Mouse (Mus musculus) forebrain, embryonic 11.5 days (tissue): ENCODE results near the gene Sgms1. TPM values are rescaled to one million over a fixed set of nuclear protein-coding genes. Genes with fewer than 3 reads are reported as not detected.

ENCODE experiments used
- ATAC-seq: fragments of 200-750 bp; cut with Nextera tagmentation; replicated peaks from 2 replicates; pipeline ENCODE4 v1.8.0; 2017; ENCODE audit warnings: moderate TSS enrichment; ENCODE audit not compliant: low FRiP score
- DNase-seq: peaks from one replicate; pipeline ENCODE4 v3.0.0-alpha.2; 2017; ENCODE audit warnings: low spot score
- H3K27ac ChIP-seq: fragments of 300-500 bp; sonication (generic); 2 replicates; pipeline ENCODE4 v1.5.1; 2014; ENCODE audit warnings: low read depth, low read length
- H3K27me3 ChIP-seq: fragments of 300-500 bp; sonication (generic); 2 replicates; pipeline ENCODE4 v1.6.1; 2014; ENCODE audit warnings: mild to moderate bottlenecking, low read length, mixed read lengths; ENCODE audit not compliant: control insufficient read depth, insufficient read depth
- H3K36me3 ChIP-seq: fragments of 300-500 bp; sonication (generic); 2 replicates; pipeline ENCODE4 v1.6.1; 2014; ENCODE audit warnings: mild to moderate bottlenecking, low read length, moderate library complexity, mixed read lengths; ENCODE audit not compliant: control insufficient read depth, insufficient read depth
- H3K4me1 ChIP-seq: fragments of 300-500 bp; sonication (generic); replicated peaks from 2 replicates; pipeline ENCODE4 v1.6.1; 2014; ENCODE audit warnings: low read length, mixed read lengths; ENCODE audit not compliant: control insufficient read depth, insufficient read depth
- H3K4me2 ChIP-seq: fragments of 300-500 bp; sonication (generic); 2 replicates; pipeline ENCODE4 v1.6.1; 2014; ENCODE audit warnings: low read depth, mild to moderate bottlenecking, low read length, moderate library complexity, mixed read lengths; ENCODE audit not compliant: severe bottlenecking
- H3K4me3 ChIP-seq: fragments of 300-500 bp; sonication (generic); 2 replicates; pipeline ENCODE4 v1.5.1; 2014; ENCODE audit warnings: low read depth, low read length
- H3K9ac ChIP-seq: fragments of 300-500 bp; sonication (generic); 2 replicates; pipeline ENCODE4 v1.6.1; 2014; ENCODE audit warnings: low read length
- H3K9me3 ChIP-seq: fragments of 300-500 bp; sonication (generic); 2 replicates; pipeline ENCODE4 v1.6.1; 2016; ENCODE audit warnings: low read length, mixed read lengths; ENCODE audit not compliant: control insufficient read depth
- WGBS: fragments of 180-500 bp; shearing (Covaris S2); extraction: QIAGEN DNeasy Blood & Tissue Kit; methylation state at CpG from one replicate; pipeline ENCODE4 v1.1.7; 2014; 5-methylcytosine and 5-hydroxymethylcytosine counted together
- polyA plus RNA-seq: library from polyadenylated mRNA; unstranded; fragments of >200 nt; fragmentation: Nextera tagmentation; extraction: Ambion mirVana; gene quantifications from 2 replicates; pipeline ENCODE4 v1.2.1, GENCODE M21; 2014

Gene Sgms1
- polyA plus RNA-seq, 1 experiment from 2014 or later, result 17.8 TPM

- Histone ChIP-seq H3K4me3 (no peak overlapping the region), H3K27me3 (no peaks in the 10 kb centered on the region), H3K36me3 (no peaks in the 10 kb centered on the region), H3K4me1 (no peaks in the 10 kb centered on the region), H3K9me3 (no peaks in the 10 kb centered on the region), H3K4me2 (no peak overlapping the region), H3K9ac (no peak overlapping the region), H3K27ac (no peak overlapping the region)
- no peak for DNase-seq
- ATAC-seq, result no peak
- 95% methylated on average over 17 of the region's 17 CpGs for WGBS
Observed at GRCm38 (mm10) chr19:32332779-32333460, 56.6 kb downstream of the Sgms1 start.

GRCm38 (mm10) chr19:32330231-32330630 lies 59.3 kb downstream of the Sgms1 start:
- Histone ChIP-seq H3K4me2 (no peak overlapping the region), H3K27ac (no peak overlapping the region), H3K36me3 (no peaks in the 10 kb centered on the region), H3K4me3 (no peak overlapping the region), H3K27me3 (no peaks in the 10 kb centered on the region), H3K9ac (no peak overlapping the region), H3K9me3 (no peaks in the 10 kb centered on the region), H3K4me1 (no peaks in the 10 kb centered on the region)
- WGBS, result 86% methylated on average over 3 of the region's 3 CpGs
- DNase-seq (no peak), ATAC-seq (no peak)

- Histone ChIP-seq H3K9ac (no peak overlapping the region), H3K4me1 (no peaks in the 10 kb centered on the region), H3K27me3 (no peaks in the 10 kb centered on the region), H3K4me2 (no peak overlapping the region), H3K9me3 (no peaks in the 10 kb centered on the region), H3K27ac (no peak overlapping the region), H3K36me3 (no peaks in the 10 kb centered on the region), H3K4me3 (no peak overlapping the region)
- 93% methylated on average over 5 of the region's 5 CpGs for WGBS
- ATAC-seq (no peak), DNase-seq (no peak)
Observed at GRCm38 (mm10) chr19:32329511-32329910, 60.0 kb downstream of the Sgms1 start.

- WGBS, result 48% methylated on average over 2 of the region's 2 CpGs
- DNase-seq, result no peak
- H3K9me3 ChIP-seq, result no peaks in the 10 kb centered on the region
- H3K4me2 ChIP-seq, result no peak overlapping the region
- no peak overlapping the region for H3K9ac ChIP-seq
- no peak overlapping the region for H3K27ac ChIP-seq
- ATAC-seq, result no peak
- no peaks in the 10 kb centered on the region for H3K27me3 ChIP-seq
- H3K4me3 ChIP-seq, result no peak overlapping the region
- H3K36me3 ChIP-seq, result no peaks in the 10 kb centered on the region
- no peaks in the 10 kb centered on the region for H3K4me1 ChIP-seq
Observed at GRCm38 (mm10) chr19:32328089-32328828, 61.3 kb downstream of the Sgms1 start.

- H3K4me2 ChIP-seq, result no peak overlapping the region
- no peaks in the 10 kb centered on the region for H3K36me3 ChIP-seq
- 72% methylated on average over 4 of the region's 4 CpGs for WGBS
- no peaks in the 10 kb centered on the region for H3K9me3 ChIP-seq
- 0 out of 2 replicates have a peak, but pooled peaks cover 4% of the 10 kb centered on the region for H3K4me1 ChIP-seq
- peaks cover 4% of the 10 kb centered on the region; the same call in 1 of the 2 replicates for H3K27me3 ChIP-seq
- no peak overlapping the region for H3K4me3 ChIP-seq
- ATAC-seq (no peak), DNase-seq (no peak)
- H3K9ac ChIP-seq, result no peak overlapping the region
- no peak overlapping the region for H3K27ac ChIP-seq
Observed at GRCm38 (mm10) chr19:32326621-32327021, 62.9 kb downstream of the Sgms1 start.

GRCm38 (mm10) chr19:32326156-32326555 lies 63.4 kb downstream of the Sgms1 start:
- no peak overlapping the region for H3K4me3 ChIP-seq
- H3K4me2 ChIP-seq, result no peak overlapping the region

GRCm38 (mm10) chr19:32325100-32325768 lies 64.3 kb downstream of the Sgms1 start:
- WGBS, result 71% methylated on average over 10 of the region's 10 CpGs
- Histone ChIP-seq H3K36me3 (no peaks in the 10 kb centered on the region), H3K27ac (no peak overlapping the region), H3K4me2 (no peak overlapping the region), H3K4me1 (0 out of 2 replicates have a peak, but pooled peaks cover 4% of the 10 kb centered on the region), H3K27me3 (peaks cover 7% of the 10 kb centered on the region; the same call in 1 of the 2 replicates), H3K9ac (no peak overlapping the region), H3K4me3 (no peak overlapping the region), H3K9me3 (no peaks in the 10 kb centered on the region)
- DNase-seq, result no peak
- ATAC-seq, result no peak

More at GRCm38 (mm10) chr19:32326156-32326555, 63.4 kb downstream of the Sgms1 start:
- no peak for DNase-seq
- ATAC-seq, result no peak
- peaks cover 7% of the 10 kb centered on the region; the same call in 1 of the 2 replicates for H3K27me3 ChIP-seq
- no peaks in the 10 kb centered on the region for H3K36me3 ChIP-seq
- WGBS, result 89% methylated on average over 3 of the region's 3 CpGs
- 0 out of 2 replicates have a peak, but pooled peaks cover 4% of the 10 kb centered on the region for H3K4me1 ChIP-seq
- H3K9me3 ChIP-seq, result no peaks in the 10 kb centered on the region
- H3K27ac ChIP-seq, result no peak overlapping the region
- no peak overlapping the region for H3K9ac ChIP-seq

- Histone ChIP-seq H3K27me3 (peaks cover 7% of the 10 kb centered on the region; the same call in 1 of the 2 replicates), H3K9me3 (no peaks in the 10 kb centered on the region), H3K27ac (no peak overlapping the region), H3K36me3 (no peaks in the 10 kb centered on the region), H3K4me2 (no peak overlapping the region), H3K4me1 (0 out of 2 replicates have a peak, but pooled peaks cover 4% of the 10 kb centered on the region), H3K9ac (no peak overlapping the region), H3K4me3 (no peak overlapping the region)
- no peak for ATAC-seq
- no peak for DNase-seq
- 83% methylated on average over 1 of the region's 1 CpGs for WGBS
Observed at GRCm38 (mm10) chr19:32324550-32324949, 65.0 kb downstream of the Sgms1 start.
